Mouse (Mus musculus): Measurements from ENCODE around the gene Slc2a1.
A peak's percentile ranks its signal among the peaks of the same experiment; 100 is the strongest.

Slc2a1 gene

GRCm38 (mm10) chr4:119098216-119099210, 10.0 kb upstream of the Slc2a1 start:
- DNase-seq, result no peak

GRCm38 (mm10) chr4:119101392-119101791, 7.1 kb upstream of the Slc2a1 start:
- no peak for DNase-seq

GRCm38 (mm10) chr4:119102350-119103126, 6.0 kb upstream of the Slc2a1 start:
- no peak for DNase-seq

- DNase-seq, result no peak
Observed at GRCm38 (mm10) chr4:119104847-119105246, 3.7 kb upstream of the Slc2a1 start.

GRCm38 (mm10) chr4:119105704-119106103, 2.8 kb upstream of the Slc2a1 start:
- DNase-seq, result peak; percentile 30 to 36

- DNase-seq, result peak; percentile 28
Observed at GRCm38 (mm10) chr4:119107867-119108266, 644 bp upstream of the Slc2a1 start.

GRCm38 (mm10) chr4:119109640-119110039, 1.1 kb downstream of the Slc2a1 start:
- DNase-seq, result no peak

- no peak for DNase-seq
Observed at GRCm38 (mm10) chr4:119110512-119110911, 2.0 kb downstream of the Slc2a1 start.

- no peak for DNase-seq
Observed at GRCm38 (mm10) chr4:119111410-119111809, 2.9 kb downstream of the Slc2a1 start.

- DNase-seq, result no peak
Observed at GRCm38 (mm10) chr4:119112256-119112885, 3.9 kb downstream of the Slc2a1 start.

- DNase-seq, result no peak
Observed at GRCm38 (mm10) chr4:119115611-119116070, 7.1 kb downstream of the Slc2a1 start.

- no peak for DNase-seq
Observed at GRCm38 (mm10) chr4:119116336-119116735, 7.8 kb downstream of the Slc2a1 start.

- DNase-seq, result no peak
Observed at GRCm38 (mm10) chr4:119117571-119117970, 9.1 kb downstream of the Slc2a1 start.

GRCm38 (mm10) chr4:119118659-119119077, 10.2 kb downstream of the Slc2a1 start:
- DNase-seq, result no peak

- no peak for DNase-seq
Observed at GRCm38 (mm10) chr4:119119354-119119753, 10.8 kb downstream of the Slc2a1 start.

- DNase-seq, result no peak
Observed at GRCm38 (mm10) chr4:119120095-119120494, 11.6 kb downstream of the Slc2a1 start.

GRCm38 (mm10) chr4:119121249-119121648, 12.7 kb downstream of the Slc2a1 start:
- DNase-seq, result peak in 1 of 2 experiments; percentile 43

GRCm38 (mm10) chr4:119124771-119125273, 16.3 kb downstream of the Slc2a1 start:
- no peak for DNase-seq

GRCm38 (mm10) chr4:119125577-119126270, 17.2 kb downstream of the Slc2a1 start:
- no peak for DNase-seq

GRCm38 (mm10) chr4:119127229-119127628, 18.7 kb downstream of the Slc2a1 start:
- no peak for DNase-seq

- DNase-seq, result no peak
Observed at GRCm38 (mm10) chr4:119128547-119128946, 20.0 kb downstream of the Slc2a1 start.

GRCm38 (mm10) chr4:119129096-119129495, 20.6 kb downstream of the Slc2a1 start:
- DNase-seq, result no peak

All from cerebellum, postnatal 14 days (tissue).